Mouse (Mus musculus): ENCODE results near the gene Dexi. TPM values are rescaled to one million over a fixed set of nuclear protein-coding genes. Genes with fewer than 3 reads are reported as not detected.

The Dexi gene
- polyA plus RNA-seq, 1 experiment from 2014 or later: 3.5 TPM

- DNase-seq (no peak), ATAC-seq (ENCODE audit: low read depth) (no peak)
- Histone ChIP-seq H3K27ac (no peak within 1 kb of the TSS), H3K36me3 (no peaks in the 10 kb centered on the region), H3K4me2 (no peak within 1 kb of the TSS), H3K9me3 (replicated peaks) (no peaks in the 10 kb centered on the region), H3K4me3 (replicated peaks) (no peak within 1 kb of the TSS), H3K4me1 (replicated peaks) (peaks cover 4% of the 10 kb centered on the region; the same call in 1 of the 2 replicates), H3K9ac (no peak within 1 kb of the TSS), H3K27me3 (no peaks in the 10 kb centered on the region)
- WGBS (ENCODE audit: insufficient replicate concordance): 45% methylated on average over 5 of the region's 5 CpGs
Observed at GRCm38 (mm10) chr16:10479857-10480256, 63.0 kb downstream of the Dexi start, which contains the start of gene Ciita. Ciita (plus strand) TSS chr16:10480059.

- DNase-seq: no peak
Observed at GRCm38 (mm10) chr16:10475919-10476318, 66.9 kb downstream of the Dexi start.

GRCm38 (mm10) chr16:10474956-10475355 lies 67.9 kb downstream of the Dexi start:
- WGBS (ENCODE audit: insufficient replicate concordance): 48% methylated on average over 3 of the region's 3 CpGs
- DNase-seq: no peak

More at GRCm38 (mm10) chr16:10475919-10476318, 66.9 kb downstream of the Dexi start:
- Histone ChIP-seq H3K4me1 (replicated peaks) (peaks cover 4% of the 10 kb centered on the region; the same call in 1 of the 2 replicates), H3K9me3 (replicated peaks) (no peaks in the 10 kb centered on the region), H3K4me3 (replicated peaks) (no peak overlapping the region), H3K4me2 (no peak overlapping the region), H3K36me3 (no peaks in the 10 kb centered on the region), H3K9ac (no peak overlapping the region), H3K27me3 (no peaks in the 10 kb centered on the region), H3K27ac (no peak overlapping the region)
- no peak for ATAC-seq (ENCODE audit: low read depth)
- 38% methylated on average over 2 of the region's 2 CpGs for WGBS (ENCODE audit: insufficient replicate concordance)

DNA sequence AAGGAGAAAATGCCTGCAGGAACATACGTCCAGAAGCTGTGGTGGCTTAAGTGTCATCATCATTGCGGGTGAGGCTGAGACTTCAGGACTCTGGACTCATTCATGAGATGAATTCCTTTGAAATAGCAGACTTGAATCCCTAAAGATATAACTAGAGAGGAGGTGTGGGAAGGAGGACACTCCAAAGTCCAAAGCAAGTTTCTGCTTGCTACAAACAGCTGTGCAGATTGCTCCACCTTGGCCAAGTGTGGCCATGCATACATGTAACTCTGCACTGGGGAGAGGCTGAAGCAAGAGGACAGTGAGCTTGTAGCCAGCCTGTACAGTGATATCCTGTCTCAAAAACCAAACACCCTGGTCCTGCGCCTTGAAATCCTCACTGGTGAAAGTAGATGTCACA lies 70.9 kb downstream of the Dexi start:
- H3K4me2 ChIP-seq: no peak overlapping the region
- 74% methylated on average over 3 of the region's 3 CpGs for WGBS (ENCODE audit: insufficient replicate concordance)
- no peak overlapping the region for H3K4me3 ChIP-seq (replicated peaks)
- H3K9me3 ChIP-seq (replicated peaks): no peaks in the 10 kb centered on the region
- ATAC-seq (ENCODE audit: low read depth) (no peak), DNase-seq (no peak)
- peaks cover 4% of the 10 kb centered on the region; the same call in 1 of the 2 replicates for H3K4me1 ChIP-seq (replicated peaks)
- H3K36me3 ChIP-seq: no peaks in the 10 kb centered on the region
- no peak overlapping the region for H3K27ac ChIP-seq
- no peaks in the 10 kb centered on the region for H3K27me3 ChIP-seq
- no peak overlapping the region for H3K9ac ChIP-seq

More at GRCm38 (mm10) chr16:10474956-10475355, 67.9 kb downstream of the Dexi start:
- H3K9ac ChIP-seq: no peak overlapping the region
- H3K4me3 ChIP-seq (replicated peaks): no peak overlapping the region
- no peak overlapping the region for H3K27ac ChIP-seq
- H3K9me3 ChIP-seq (replicated peaks): no peaks in the 10 kb centered on the region
- peaks cover 4% of the 10 kb centered on the region; the same call in 1 of the 2 replicates for H3K4me1 ChIP-seq (replicated peaks)
- no peaks in the 10 kb centered on the region for H3K27me3 ChIP-seq
- ATAC-seq (ENCODE audit: low read depth): no peak
- H3K4me2 ChIP-seq: no peak overlapping the region
- H3K36me3 ChIP-seq: no peaks in the 10 kb centered on the region

DNA sequence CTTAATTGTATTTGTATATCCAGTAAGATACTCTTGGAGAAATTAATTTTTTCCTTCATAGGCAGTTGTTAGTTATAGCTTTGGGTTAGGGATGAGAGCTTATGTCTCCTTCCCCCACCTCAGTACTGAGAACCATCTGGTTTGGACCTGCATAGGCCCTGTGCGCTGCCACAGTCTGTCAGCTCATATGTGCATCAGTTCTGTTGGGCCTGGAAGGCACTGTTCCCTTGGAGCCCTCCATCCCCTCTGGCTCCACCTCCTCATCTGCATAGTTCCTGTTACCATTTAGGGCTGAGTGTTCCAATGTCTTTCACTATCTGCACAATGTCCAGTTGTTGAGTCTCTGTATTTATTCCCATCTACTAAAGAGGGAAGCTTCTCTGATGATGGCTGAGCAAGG lies 74.7 kb downstream of the Dexi start:
- DNase-seq (no peak), ATAC-seq (ENCODE audit: low read depth) (no peak)
- Histone ChIP-seq H3K4me2 (no peak overlapping the region), H3K9ac (no peak overlapping the region), H3K27ac (no peak overlapping the region), H3K4me3 (replicated peaks) (no peak overlapping the region), H3K36me3 (no peaks in the 10 kb centered on the region), H3K4me1 (replicated peaks) (no peaks in the 10 kb centered on the region), H3K9me3 (replicated peaks) (no peaks in the 10 kb centered on the region), H3K27me3 (no peaks in the 10 kb centered on the region)
- WGBS (ENCODE audit: insufficient replicate concordance): 52% methylated on average over 1 of the region's 1 CpGs

GRCm38 (mm10) chr16:10467391-10468107 lies 75.3 kb downstream of the Dexi start:
- Histone ChIP-seq H3K4me1 (replicated peaks) (no peaks in the 10 kb centered on the region), H3K4me2 (no peak overlapping the region), H3K4me3 (replicated peaks) (no peak overlapping the region), H3K36me3 (no peaks in the 10 kb centered on the region), H3K27me3 (no peaks in the 10 kb centered on the region), H3K9me3 (replicated peaks) (no peaks in the 10 kb centered on the region), H3K9ac (no peak overlapping the region), H3K27ac (no peak overlapping the region)
- ATAC-seq (ENCODE audit: low read depth) (no peak), DNase-seq (no peak)
- WGBS (ENCODE audit: insufficient replicate concordance): 43% methylated on average over 11 of the region's 11 CpGs

DNA sequence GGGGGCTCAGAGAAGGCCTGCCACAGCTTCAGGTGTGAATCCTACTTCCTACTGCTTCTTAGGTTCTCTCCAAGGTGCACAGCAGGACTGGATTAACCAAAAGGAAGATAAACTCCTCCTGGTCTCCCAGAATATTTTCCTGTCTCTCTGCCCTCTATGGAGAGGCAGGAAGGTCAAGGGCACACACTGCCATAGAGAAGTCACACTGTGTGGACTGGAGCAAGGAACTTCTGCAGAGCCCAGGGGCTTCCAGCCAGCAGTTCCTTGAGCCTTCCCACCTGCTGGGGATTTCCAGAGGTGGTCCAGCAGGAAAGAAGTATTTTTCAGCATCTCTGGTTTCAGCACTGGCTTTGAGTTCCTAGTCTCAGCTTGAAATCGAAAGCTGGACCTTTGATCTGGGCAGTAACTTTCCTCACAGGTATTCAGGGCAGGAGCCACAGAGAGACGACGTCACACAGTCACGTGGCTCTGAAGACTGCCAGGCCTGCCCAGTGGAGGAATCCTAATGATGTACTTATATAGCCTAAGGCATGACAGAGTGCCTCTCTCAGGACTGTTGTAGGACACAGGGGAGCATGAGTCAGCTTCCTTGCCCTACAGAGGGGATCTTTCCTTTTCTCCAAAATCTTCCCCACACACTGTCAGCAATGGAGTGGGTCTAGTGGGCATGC lies 77.7 kb downstream of the Dexi start:
- H3K27ac ChIP-seq: no peak overlapping the region
- no peak for DNase-seq
- no peaks in the 10 kb centered on the region for H3K27me3 ChIP-seq
- no peaks in the 10 kb centered on the region for H3K9me3 ChIP-seq (replicated peaks)
- no peak for ATAC-seq (ENCODE audit: low read depth)
- H3K4me3 ChIP-seq (replicated peaks): no peak overlapping the region
- H3K4me2 ChIP-seq: no peak overlapping the region
- H3K9ac ChIP-seq: no peak overlapping the region
- H3K36me3 ChIP-seq: no peaks in the 10 kb centered on the region
- H3K4me1 ChIP-seq (replicated peaks): no peaks in the 10 kb centered on the region
- WGBS (ENCODE audit: insufficient replicate concordance): 13% methylated on average over 4 of the region's 4 CpGs

DNA sequence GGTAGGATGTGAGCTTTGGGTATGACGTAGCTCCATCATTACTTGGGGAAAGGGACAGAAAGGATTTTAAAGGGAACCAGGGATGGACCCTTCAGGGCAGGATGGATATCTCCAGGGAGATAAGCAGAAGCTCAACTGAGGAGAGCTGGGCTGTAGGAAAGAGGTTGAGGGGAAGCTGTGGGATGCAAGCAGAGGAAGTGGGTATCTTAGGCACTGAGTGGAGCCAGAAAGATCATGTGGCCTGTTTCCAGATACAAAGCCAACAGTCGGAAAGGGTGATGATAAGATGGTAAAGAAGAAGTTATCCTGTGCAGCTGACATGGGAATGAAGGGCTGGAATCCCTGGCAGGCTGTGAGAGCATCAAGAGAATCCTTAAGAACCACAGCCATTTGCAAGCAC lies 81.7 kb downstream of the Dexi start:
- H3K9ac ChIP-seq: no peak overlapping the region
- no peaks in the 10 kb centered on the region for H3K4me1 ChIP-seq (replicated peaks)
- no peak overlapping the region for H3K27ac ChIP-seq
- no peaks in the 10 kb centered on the region for H3K27me3 ChIP-seq
- H3K4me2 ChIP-seq: no peak overlapping the region
- no peaks in the 10 kb centered on the region for H3K36me3 ChIP-seq
- H3K9me3 ChIP-seq (replicated peaks): no peaks in the 10 kb centered on the region
- H3K4me3 ChIP-seq (replicated peaks): no peak overlapping the region
- DNase-seq: no peak
- ATAC-seq (ENCODE audit: low read depth): no peak
- 31% methylated on average over 2 of the region's 2 CpGs for WGBS (ENCODE audit: insufficient replicate concordance)

- H3K27ac ChIP-seq: no peak overlapping the region
- no peak for DNase-seq
- H3K36me3 ChIP-seq: no peaks in the 10 kb centered on the region
- no peaks in the 10 kb centered on the region for H3K4me1 ChIP-seq (replicated peaks)
- no peaks in the 10 kb centered on the region for H3K27me3 ChIP-seq
- no peaks in the 10 kb centered on the region for H3K9me3 ChIP-seq (replicated peaks)
- H3K4me2 ChIP-seq: no peak overlapping the region
- H3K4me3 ChIP-seq (replicated peaks): no peak overlapping the region
- WGBS (ENCODE audit: insufficient replicate concordance): 55% methylated on average over 2 of the region's 2 CpGs
- no peak overlapping the region for H3K9ac ChIP-seq
- ATAC-seq (ENCODE audit: low read depth): no peak
Observed at GRCm38 (mm10) chr16:10460188-10460587, 82.7 kb downstream of the Dexi start.

DNA sequence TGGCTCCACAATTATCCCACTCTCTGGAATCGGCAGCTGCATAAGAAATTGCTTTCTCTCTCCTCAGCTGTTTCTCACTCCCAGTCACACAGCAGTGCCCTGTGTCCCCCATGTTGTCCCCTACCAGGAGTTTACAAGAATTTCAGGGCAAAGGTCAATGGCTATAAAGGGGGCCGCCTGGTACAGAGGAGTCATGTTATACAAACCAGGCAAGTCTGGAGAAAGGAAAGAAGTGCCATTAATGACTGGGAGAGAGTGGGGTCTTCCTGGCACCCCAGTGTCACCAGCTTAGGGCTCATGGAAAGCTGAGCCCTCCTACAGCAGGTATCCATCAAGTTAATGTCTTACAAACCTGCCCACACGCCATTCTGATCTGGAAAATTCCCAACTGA lies 88.3 kb downstream of the Dexi start:
- DNase-seq (no peak), ATAC-seq (ENCODE audit: low read depth) (no peak)
- no peak overlapping the region for H3K9ac ChIP-seq
- no peak overlapping the region for H3K4me3 ChIP-seq (replicated peaks)
- H3K27me3 ChIP-seq: no peaks in the 10 kb centered on the region
- no peaks in the 10 kb centered on the region for H3K9me3 ChIP-seq (replicated peaks)
- WGBS (ENCODE audit: insufficient replicate concordance): 46% methylated on average over 3 of the region's 3 CpGs
- no peak overlapping the region for H3K4me2 ChIP-seq
- H3K4me1 ChIP-seq (replicated peaks): peaks cover 12% of the 10 kb centered on the region
- H3K27ac ChIP-seq: no peak overlapping the region
- H3K36me3 ChIP-seq: no peaks in the 10 kb centered on the region

- ATAC-seq (ENCODE audit: low read depth) (no peak), DNase-seq (no peak)
- Histone ChIP-seq H3K27ac (no peak overlapping the region), H3K4me1 (replicated peaks) (peaks cover 12% of the 10 kb centered on the region), H3K4me3 (replicated peaks) (no peak overlapping the region), H3K9ac (no peak overlapping the region), H3K9me3 (replicated peaks) (no peaks in the 10 kb centered on the region), H3K4me2 (no peak overlapping the region), H3K36me3 (no peaks in the 10 kb centered on the region), H3K27me3 (no peaks in the 10 kb centered on the region)
- WGBS (ENCODE audit: insufficient replicate concordance): 49% methylated on average over 6 of the region's 6 CpGs
Observed at GRCm38 (mm10) chr16:10453872-10454582, 88.8 kb downstream of the Dexi start.
